Mouse (Mus musculus) liver, adult 2 months (tissue): ENCODE measurements around the gene Mettl3. TPM values are rescaled to one million over a fixed set of nuclear protein-coding genes. Genes with fewer than 3 reads are reported as not detected.
A peak's percentile ranks its signal among the peaks of the same experiment; 100 is the strongest.

ENCODE experiments used
- DNase-seq: peaks from one replicate; pipeline ENCODE4 v3.0.0-alpha.2; 2011; ENCODE audit warnings: low read depth, low spot score; ENCODE audit errors: extremely low read depth
- H3K27ac ChIP-seq: fragments of 200-500 bp; replicated peaks from 2 replicates; pipeline ENCODE4 v1.5.1; 2012; ENCODE audit warnings: low read depth, mild to moderate bottlenecking, control low read depth, inconsistent platforms, low read length; ENCODE audit not compliant: insufficient read depth
- H3K27me3 ChIP-seq: fragments of 200-500 bp; 2 replicates; pipeline ENCODE4 v1.6.1; 2012; ENCODE audit warnings: mild to moderate bottlenecking, moderate library complexity, low read length, inconsistent platforms; ENCODE audit not compliant: control insufficient read depth, insufficient read depth
- H3K36me3 ChIP-seq: fragments of 200-500 bp; 2 replicates; pipeline ENCODE4 v1.6.1; 2012; ENCODE audit warnings: low read length, inconsistent platforms; ENCODE audit not compliant: control insufficient read depth, insufficient read depth
- H3K4me1 ChIP-seq: fragments of 200-500 bp; 2 replicates; pipeline ENCODE4 v1.6.1; 2011; ENCODE audit warnings: low read length; ENCODE audit not compliant: control insufficient read depth, insufficient read depth
- H3K4me3 ChIP-seq: fragments of 200-500 bp; 2 replicates; pipeline ENCODE4 v1.5.1; 2011; ENCODE audit warnings: low read depth, mild to moderate bottlenecking, control low read depth, low read length, moderate library complexity; ENCODE audit not compliant: insufficient read depth
- H3K79me2 ChIP-seq: fragments of 200-500 bp; 2 replicates; pipeline ENCODE4 v1.6.1; 2012; ENCODE audit warnings: inconsistent platforms, mild to moderate bottlenecking, low read length, moderate library complexity; ENCODE audit not compliant: control insufficient read depth, insufficient read depth
- H3K9ac ChIP-seq: fragments of 200-500 bp; 2 replicates; pipeline ENCODE4 v1.6.1; 2012; ENCODE audit warnings: low read depth, mild to moderate bottlenecking, control low read depth, inconsistent platforms, low read length
- CTCF ChIP-seq: fragments of 200-500 bp; IDR thresholded peaks from 2 replicates; pipeline ENCODE4 v1.5.1; 2011; ENCODE audit warnings: low read depth, low read length, control low read depth
- POLR2A ChIP-seq: fragments of 200-500 bp; IDR thresholded peaks from 2 replicates; pipeline ENCODE4 v1.6.1; 2011; ENCODE audit warnings: low read length, control low read depth; ENCODE audit not compliant: insufficient read depth; ENCODE audit errors: extremely low read depth
- WGBS: fragments of 180-500 bp; shearing (Covaris S2); methylation state at CpG from one replicate; pipeline ENCODE4 v1.1.7; 2018; 5-methylcytosine and 5-hydroxymethylcytosine counted together
- polyA plus RNA-seq: library from polyadenylated mRNA; depleted of rRNA; stranded (reverse); fragments of >200 nt; gene quantifications from 2 replicates; pipeline ENCODE4 v1.2.3, GENCODE M21; 2012; rRNA removed
- total RNA-seq: library from RNA; depleted of rRNA; stranded (reverse); fragments of >200 nt; gene quantifications from 2 replicates; pipeline ENCODE4 v1.2.3, GENCODE M21; 2014; rRNA removed

Gene Mettl3
- total RNA-seq (11.4 and 12.7 TPM in 2 replicates), polyA plus RNA-seq (7.2 and 8.6 TPM in 2 replicates)

DNA sequence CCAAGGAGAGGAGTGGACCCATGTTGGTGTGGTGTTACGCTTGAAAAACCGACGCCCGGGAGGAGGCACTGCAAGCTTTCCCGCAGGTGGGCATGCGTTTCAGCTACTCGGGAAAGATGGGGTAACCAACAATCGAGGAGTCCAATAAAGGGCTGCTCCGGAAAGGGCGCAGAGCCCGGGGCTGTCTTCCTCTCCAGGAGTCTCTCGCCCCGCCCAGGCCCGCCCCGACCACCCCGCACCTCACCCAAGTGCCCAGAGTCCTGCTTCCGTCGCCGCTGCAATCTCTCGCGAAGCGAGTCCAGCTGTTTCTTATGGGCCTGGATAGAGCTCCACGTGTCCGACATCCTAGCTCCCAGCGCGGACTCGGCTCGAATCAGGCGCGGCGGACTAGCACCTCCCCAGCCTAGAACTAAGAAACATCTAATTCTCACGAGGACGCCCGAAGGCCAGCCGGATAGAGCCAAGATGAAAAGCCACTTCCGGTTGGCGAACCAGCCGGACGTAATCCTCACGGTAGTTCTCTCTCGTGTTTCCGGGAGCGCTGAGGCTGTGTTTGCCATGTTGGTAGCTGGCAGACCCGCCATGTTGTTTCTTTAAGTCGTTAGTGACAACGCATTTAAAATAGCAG, at the start of gene Mettl3:
Gene Mettl3, minus strand, starts transcription at position 485 of the 628 bp plus-strand sequence.
- peak within 1 kb of the TSS; percentile 86 for H3K4me3 ChIP-seq
- H3K4me1 ChIP-seq = peaks cover 3% of the 10 kb centered on the region; the same call in 1 of the 2 replicates
- DNase-seq = peak; percentile 92
- WGBS = under 1% methylated on average over 46 of the region's 46 CpGs
- H3K79me2 ChIP-seq = peaks cover 2% of the 10 kb centered on the region; the same call in 1 of the 2 replicates
- TF ChIP-seq CTCF (0 out of 2 replicates have a peak, but pooled peaks have one; percentile 3), POLR2A (peak; percentile 35; the same call in 1 of the 2 replicates)
- H3K36me3 ChIP-seq = peaks cover 6% of the 10 kb centered on the region; the same call in 1 of the 2 replicates
- H3K27ac ChIP-seq = peak within 1 kb of the TSS; percentile 69
- H3K9ac ChIP-seq = peak within 1 kb of the TSS; percentile 78
- H3K27me3 ChIP-seq = no peaks in the 10 kb centered on the region

DNA sequence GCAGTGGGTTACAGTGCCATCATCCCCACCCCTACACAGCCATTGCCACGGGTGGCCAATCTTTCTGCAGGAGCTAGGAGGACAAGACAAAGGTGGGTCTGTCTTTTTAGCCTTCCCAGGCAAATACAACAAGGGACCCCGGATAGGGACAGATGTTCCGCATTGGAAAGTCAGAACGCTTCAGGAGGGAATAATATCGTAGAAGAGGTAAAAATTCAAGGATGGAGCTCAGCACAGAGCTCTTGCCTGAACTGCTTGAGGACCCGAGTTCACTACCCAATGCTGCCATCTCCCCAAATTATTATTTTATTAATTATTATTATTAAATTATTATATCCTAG, 34.6 kb upstream of the Mettl3 start:
- TF ChIP-seq CTCF (no peak), POLR2A (no peak)
- no peaks in the 10 kb centered on the region for H3K36me3 ChIP-seq
- no peaks in the 10 kb centered on the region for H3K4me1 ChIP-seq
- H3K27me3 ChIP-seq = no peaks in the 10 kb centered on the region
- no peaks in the 10 kb centered on the region for H3K79me2 ChIP-seq
- H3K4me3 ChIP-seq = no peak overlapping the region
- H3K27ac ChIP-seq = no peak overlapping the region
- H3K9ac ChIP-seq = no peak overlapping the region
- WGBS = 72% methylated on average over 6 of the region's 6 CpGs
- no peak for DNase-seq

GRCm38 (mm10) chr14:52338751-52339511, 34.0 kb upstream of the Mettl3 start:
- WGBS = 25% methylated on average over 21 of the region's 21 CpGs
- no peak overlapping the region for H3K27ac ChIP-seq
- H3K4me1 ChIP-seq = no peaks in the 10 kb centered on the region
- no peaks in the 10 kb centered on the region for H3K36me3 ChIP-seq
- no peak overlapping the region for H3K9ac ChIP-seq
- peak; percentile 62 for DNase-seq
- no peaks in the 10 kb centered on the region for H3K79me2 ChIP-seq
- H3K27me3 ChIP-seq = no peaks in the 10 kb centered on the region
- peak; percentile 69 for TF ChIP-seq CTCF
- no peak for TF ChIP-seq POLR2A
- H3K4me3 ChIP-seq = no peak overlapping the region

- peaks cover 2% of the 10 kb centered on the region; the same call in 1 of the 2 replicates for H3K4me1 ChIP-seq
- TF ChIP-seq POLR2A (no peak), CTCF (no peak)
- DNase-seq = no peak
- no peaks in the 10 kb centered on the region for H3K79me2 ChIP-seq
- no peak overlapping the region for H3K4me3 ChIP-seq
- no peaks in the 10 kb centered on the region for H3K36me3 ChIP-seq
- H3K27ac ChIP-seq = no peak overlapping the region
- H3K9ac ChIP-seq = no peak overlapping the region
- H3K27me3 ChIP-seq = peaks cover 7% of the 10 kb centered on the region; the same call in 1 of the 2 replicates
- 76% methylated on average over 3 of the region's 3 CpGs for WGBS
These were observed 27.2 kb upstream of the Mettl3 start for GRCm38 (mm10) chr14:52332171-52332570.

- no peak for DNase-seq
- Histone ChIP-seq H3K79me2 (no peaks in the 10 kb centered on the region), H3K4me1 (peaks cover 2% of the 10 kb centered on the region; the same call in 1 of the 2 replicates), H3K4me3 (no peak overlapping the region), H3K27me3 (peaks cover 7% of the 10 kb centered on the region; the same call in 1 of the 2 replicates), H3K9ac (no peak overlapping the region), H3K27ac (no peak overlapping the region), H3K36me3 (no peaks in the 10 kb centered on the region)
- no peak for TF ChIP-seq CTCF
- no peak for TF ChIP-seq POLR2A
- 44% methylated on average over 4 of the region's 4 CpGs for WGBS
These were observed 26.3 kb upstream of the Mettl3 start for GRCm38 (mm10) chr14:52331069-52331750.
